Mouse (Mus musculus): ENCODE measurements around the gene Tgm3. TPM values are rescaled to one million over a fixed set of nuclear protein-coding genes. Genes with fewer than 3 reads are reported as not detected.

Tgm3 gene
- polyA plus RNA-seq, 1 experiment = 0.13 TPM

- no peaks in the 10 kb centered on the region for H3K4me1 ChIP-seq (ENCODE audit: control insufficient read depth, insufficient read depth, insufficient read length)
- TF ChIP-seq CTCF (IDR thresholded peaks at IDR 0.05; ENCODE audit: extremely low read depth, insufficient read depth, insufficient read length, insufficient replicate concordance) = no peak
- TF ChIP-seq POLR2A (IDR thresholded peaks at IDR 0.05; ENCODE audit: low read depth, low read length) = no peak
- H3K27ac ChIP-seq (ENCODE audit: insufficient read depth, low read length) = no peak overlapping the region
- 65% methylated on average over 11 of the region's 11 CpGs for whole genome bisulfite sequencing
- H3K4me3 ChIP-seq (ENCODE audit: extremely low read depth, insufficient read depth, insufficient read length) = no peak overlapping the region
- H3K36me3 ChIP-seq (ENCODE audit: control insufficient read depth, insufficient read depth, low read length) = no peaks in the 10 kb centered on the region
- H3K27me3 ChIP-seq (ENCODE audit: control insufficient read depth, insufficient read depth, low read length) = no peaks in the 10 kb centered on the region
- no peak for DNase-seq (ENCODE audit: low read depth in 1 of 2, low spot score in 2 of 2)
Measured at GRCm38 (mm10) chr2:130029826-130030225, 17.7 kb downstream of the Tgm3 start.

- Histone ChIP-seq H3K4me1 (ENCODE audit: control insufficient read depth, insufficient read depth, insufficient read length) (no peaks in the 10 kb centered on the region), H3K27me3 (ENCODE audit: control insufficient read depth, insufficient read depth, low read length) (no peaks in the 10 kb centered on the region), H3K36me3 (ENCODE audit: control insufficient read depth, insufficient read depth, low read length) (no peaks in the 10 kb centered on the region), H3K4me3 (ENCODE audit: extremely low read depth, insufficient read depth, insufficient read length) (no peak overlapping the region), H3K27ac (ENCODE audit: insufficient read depth, low read length) (no peak overlapping the region)
- no peak for DNase-seq (ENCODE audit: low read depth in 1 of 2, low spot score in 2 of 2)
- WGBS = 86% methylated on average over 3 of the region's 3 CpGs
- TF ChIP-seq CTCF (IDR thresholded peaks at IDR 0.05; ENCODE audit: extremely low read depth, insufficient read depth, insufficient read length, insufficient replicate concordance) = no peak
- no peak for TF ChIP-seq POLR2A (IDR thresholded peaks at IDR 0.05; ENCODE audit: low read depth, low read length)
Measured at GRCm38 (mm10) chr2:130032661-130033060, 20.5 kb downstream of the Tgm3 start.

- H3K27ac ChIP-seq (ENCODE audit: insufficient read depth, low read length) = no peak overlapping the region
- H3K36me3 ChIP-seq (ENCODE audit: control insufficient read depth, insufficient read depth, low read length) = no peaks in the 10 kb centered on the region
- 86% methylated on average over 8 of the region's 8 CpGs for WGBS
- H3K4me1 ChIP-seq (ENCODE audit: control insufficient read depth, insufficient read depth, insufficient read length) = no peaks in the 10 kb centered on the region
- H3K27me3 ChIP-seq (ENCODE audit: control insufficient read depth, insufficient read depth, low read length) = no peaks in the 10 kb centered on the region
- no peak for TF ChIP-seq CTCF (IDR thresholded peaks at IDR 0.05; ENCODE audit: extremely low read depth, insufficient read depth, insufficient read length, insufficient replicate concordance)
- TF ChIP-seq POLR2A (IDR thresholded peaks at IDR 0.05; ENCODE audit: low read depth, low read length) = no peak
- H3K4me3 ChIP-seq (ENCODE audit: extremely low read depth, insufficient read depth, insufficient read length) = no peak overlapping the region
- no peak for DNase-seq (ENCODE audit: low read depth in 1 of 2, low spot score in 2 of 2)
Measured at GRCm38 (mm10) chr2:130036846-130037245, 24.7 kb downstream of the Tgm3 start.

GRCm38 (mm10) chr2:130038971-130039370 is 26.8 kb downstream of the Tgm3 start:
- H3K4me3 ChIP-seq (ENCODE audit: extremely low read depth, insufficient read depth, insufficient read length) = no peak overlapping the region
- H3K27me3 ChIP-seq (ENCODE audit: control insufficient read depth, insufficient read depth, low read length) = no peaks in the 10 kb centered on the region
- no peaks in the 10 kb centered on the region for H3K4me1 ChIP-seq (ENCODE audit: control insufficient read depth, insufficient read depth, insufficient read length)
- no peak for DNase-seq (ENCODE audit: low read depth in 1 of 2, low spot score in 2 of 2)
- 89% methylated on average over 3 of the region's 3 CpGs for WGBS
- TF ChIP-seq POLR2A (IDR thresholded peaks at IDR 0.05; ENCODE audit: low read depth, low read length) = no peak
- TF ChIP-seq CTCF (IDR thresholded peaks at IDR 0.05; ENCODE audit: extremely low read depth, insufficient read depth, insufficient read length, insufficient replicate concordance) = no peak
- H3K36me3 ChIP-seq (ENCODE audit: control insufficient read depth, insufficient read depth, low read length) = no peaks in the 10 kb centered on the region
- no peak overlapping the region for H3K27ac ChIP-seq (ENCODE audit: insufficient read depth, low read length)

- no peak overlapping the region for H3K4me3 ChIP-seq (ENCODE audit: extremely low read depth, insufficient read depth, insufficient read length)
- no peak overlapping the region for H3K27ac ChIP-seq (ENCODE audit: insufficient read depth, low read length)
- no peaks in the 10 kb centered on the region for H3K27me3 ChIP-seq (ENCODE audit: control insufficient read depth, insufficient read depth, low read length)
- H3K36me3 ChIP-seq (ENCODE audit: control insufficient read depth, insufficient read depth, low read length) = no peaks in the 10 kb centered on the region
- TF ChIP-seq POLR2A (IDR thresholded peaks at IDR 0.05; ENCODE audit: low read depth, low read length) (no peak), CTCF (IDR thresholded peaks at IDR 0.05; ENCODE audit: extremely low read depth, insufficient read depth, insufficient read length, insufficient replicate concordance) (no peak)
- no peaks in the 10 kb centered on the region for H3K4me1 ChIP-seq (ENCODE audit: control insufficient read depth, insufficient read depth, insufficient read length)
- no peak for DNase-seq (ENCODE audit: low read depth in 1 of 2, low spot score in 2 of 2)
- 61% methylated on average over 6 of the region's 6 CpGs for WGBS
Measured at GRCm38 (mm10) chr2:130040190-130040886, 28.2 kb downstream of the Tgm3 start.

GRCm38 (mm10) chr2:130043835-130044234 is 31.7 kb downstream of the Tgm3 start:
- Histone ChIP-seq H3K27ac (ENCODE audit: insufficient read depth, low read length) (no peak overlapping the region), H3K4me3 (ENCODE audit: extremely low read depth, insufficient read depth, insufficient read length) (no peak overlapping the region), H3K27me3 (ENCODE audit: control insufficient read depth, insufficient read depth, low read length) (no peaks in the 10 kb centered on the region), H3K36me3 (ENCODE audit: control insufficient read depth, insufficient read depth, low read length) (no peaks in the 10 kb centered on the region), H3K4me1 (ENCODE audit: control insufficient read depth, insufficient read depth, insufficient read length) (no peaks in the 10 kb centered on the region)
- TF ChIP-seq CTCF (IDR thresholded peaks at IDR 0.05; ENCODE audit: extremely low read depth, insufficient read depth, insufficient read length, insufficient replicate concordance) (no peak), POLR2A (IDR thresholded peaks at IDR 0.05; ENCODE audit: low read depth, low read length) (no peak)
- DNase-seq (ENCODE audit: low read depth in 1 of 2, low spot score in 2 of 2) = no peak
- WGBS = 84% methylated on average over 4 of the region's 4 CpGs

GRCm38 (mm10) chr2:130047923-130048440 is 35.8 kb downstream of the Tgm3 start:
- Histone ChIP-seq H3K36me3 (ENCODE audit: control insufficient read depth, insufficient read depth, low read length) (no peaks in the 10 kb centered on the region), H3K4me1 (ENCODE audit: control insufficient read depth, insufficient read depth, insufficient read length) (no peaks in the 10 kb centered on the region), H3K27me3 (ENCODE audit: control insufficient read depth, insufficient read depth, low read length) (no peaks in the 10 kb centered on the region), H3K4me3 (ENCODE audit: extremely low read depth, insufficient read depth, insufficient read length) (no peak overlapping the region), H3K27ac (ENCODE audit: insufficient read depth, low read length) (no peak overlapping the region)
- no peak for DNase-seq (ENCODE audit: low read depth in 1 of 2, low spot score in 2 of 2)
- TF ChIP-seq POLR2A (IDR thresholded peaks at IDR 0.05; ENCODE audit: low read depth, low read length) (no peak), CTCF (IDR thresholded peaks at IDR 0.05; ENCODE audit: extremely low read depth, insufficient read depth, insufficient read length, insufficient replicate concordance) (no peak)
- 76% methylated on average over 13 of the region's 13 CpGs for WGBS

Data from spleen, adult 2 months (tissue).